Mouse (Mus musculus) forebrain, embryonic 13.5 days (tissue): Measurements from ENCODE around the gene Wdr26. TPM values are rescaled to one million over a fixed set of nuclear protein-coding genes. Genes with fewer than 3 reads are reported as not detected.

Source experiments
- polyA plus RNA-seq: library from polyadenylated mRNA; unstranded; fragments of >200 nt; fragmentation: Nextera tagmentation; extraction: Ambion mirVana; gene quantifications from 2 replicates; pipeline ENCODE4 v1.2.1, GENCODE M21; 2015

Wdr26 gene
- polyA plus RNA-seq, 1 experiment from 2014 or later, result 45.2 TPM

Other genes starting within 250 kb of the Wdr26 start
- gene Ephx1, start 191.1 kb downstream of the Wdr26 start, polyA plus RNA-seq, result 1.3 and 1.7 TPM in 2 replicates
- gene 9130409I23Rik, start 160.8 kb downstream of the Wdr26 start, polyA plus RNA-seq, result 0.11 TPM in 1 of 2 replicates, not detected in the other
- gene Nvl, start 67.8 kb downstream of the Wdr26 start, polyA plus RNA-seq, result 41.7 and 44.1 TPM in 2 replicates
- 94.9 and 99.5 TPM in 2 replicates for gene Cnih4, start 67.3 kb downstream of the Wdr26 start, polyA plus RNA-seq
- 9.2 and 9.8 TPM in 2 replicates for gene Cnih3, start 140.6 kb upstream of the Wdr26 start, polyA plus RNA-seq